Mouse (Mus musculus): ENCODE measurements at regions not wholly inside any gene's neighbourhood (a gene's known extent, or its start where the extent isn't known, plus 50 kb on each side); places are given as distances from the start of the nearest gene placed in this dataset.
"Not testable (repeated sequence)": the region's sequence is repeated elsewhere in the genome, so short reads cannot be mapped to it uniquely, and the experiment has no call there.

- WGBS = 50% methylated on average over 1 of the region's 1 CpGs
- Histone ChIP-seq H3K4me2 (ENCODE audit: low read depth, low read length) (no peak overlapping the region), H3K27me3 (ENCODE audit: control insufficient read depth, insufficient read depth, low read length) (no peaks in the 10 kb centered on the region), H3K36me3 (ENCODE audit: control insufficient read depth, insufficient read depth) (no peaks in the 10 kb centered on the region), H3K9me3 (replicated peaks; ENCODE audit: control insufficient read depth, low read length) (no peaks in the 10 kb centered on the region), H3K27ac (ENCODE audit: low read length) (no peak overlapping the region), H3K4me1 (ENCODE audit: control insufficient read depth, insufficient read depth, low read length) (no peaks in the 10 kb centered on the region), H3K4me3 (ENCODE audit: low read length) (no peak overlapping the region), H3K9ac (ENCODE audit: low read length) (no peak overlapping the region)
- no peak for ATAC-seq (replicated peaks; ENCODE audit: extremely low read depth, insufficient read depth, low FRiP score)
Observed at GRCm38 (mm10) chr16:12802651-12803050, 306.8 kb upstream of the Ercc4 start.

- no peaks in the 10 kb centered on the region for H3K9me3 ChIP-seq (replicated peaks; ENCODE audit: control insufficient read depth, low read length)
- WGBS = 58% methylated on average over 8 of the region's 8 CpGs
- no peak overlapping the region for H3K4me3 ChIP-seq (ENCODE audit: low read length)
- H3K4me2 ChIP-seq (ENCODE audit: low read depth, low read length) = no peak overlapping the region
- no peaks in the 10 kb centered on the region for H3K4me1 ChIP-seq (ENCODE audit: control insufficient read depth, insufficient read depth, low read length)
- H3K9ac ChIP-seq (ENCODE audit: low read length) = no peak overlapping the region
- no peaks in the 10 kb centered on the region for H3K36me3 ChIP-seq (ENCODE audit: control insufficient read depth, insufficient read depth)
- no peak for ATAC-seq (replicated peaks; ENCODE audit: extremely low read depth, insufficient read depth, low FRiP score)
- no peak overlapping the region for H3K27ac ChIP-seq (ENCODE audit: low read length)
- H3K27me3 ChIP-seq (ENCODE audit: control insufficient read depth, insufficient read depth, low read length) = no peaks in the 10 kb centered on the region
Observed at GRCm38 (mm10) chr16:12807351-12807871, 302.1 kb upstream of the Ercc4 start.

- no peaks in the 10 kb centered on the region for H3K4me1 ChIP-seq (ENCODE audit: control insufficient read depth, insufficient read depth, low read length)
- no peak overlapping the region for H3K4me2 ChIP-seq (ENCODE audit: low read depth, low read length)
- no peaks in the 10 kb centered on the region for H3K27me3 ChIP-seq (ENCODE audit: control insufficient read depth, insufficient read depth, low read length)
- H3K27ac ChIP-seq (ENCODE audit: low read length) = no peak overlapping the region
- no peaks in the 10 kb centered on the region for H3K9me3 ChIP-seq (replicated peaks; ENCODE audit: control insufficient read depth, low read length)
- H3K9ac ChIP-seq (ENCODE audit: low read length) = no peak overlapping the region
- no peak for ATAC-seq (replicated peaks; ENCODE audit: extremely low read depth, insufficient read depth, low FRiP score)
- no peaks in the 10 kb centered on the region for H3K36me3 ChIP-seq (ENCODE audit: control insufficient read depth, insufficient read depth)
- WGBS = 60% methylated on average over 2 of the region's 2 CpGs
- H3K4me3 ChIP-seq (ENCODE audit: low read length) = no peak overlapping the region
Observed at GRCm38 (mm10) chr16:12811088-12811487, 298.4 kb upstream of the Ercc4 start.

- no peak overlapping the region for H3K9ac ChIP-seq (ENCODE audit: low read length)
- H3K9me3 ChIP-seq (replicated peaks; ENCODE audit: control insufficient read depth, low read length) = no peaks in the 10 kb centered on the region
- no peak overlapping the region for H3K27ac ChIP-seq (ENCODE audit: low read length)
- 75% methylated on average over 6 of the region's 6 CpGs for WGBS
- H3K36me3 ChIP-seq (ENCODE audit: control insufficient read depth, insufficient read depth) = no peaks in the 10 kb centered on the region
- no peaks in the 10 kb centered on the region for H3K27me3 ChIP-seq (ENCODE audit: control insufficient read depth, insufficient read depth, low read length)
- H3K4me1 ChIP-seq (ENCODE audit: control insufficient read depth, insufficient read depth, low read length) = no peaks in the 10 kb centered on the region
- H3K4me3 ChIP-seq (ENCODE audit: low read length) = no peak overlapping the region
- no peak overlapping the region for H3K4me2 ChIP-seq (ENCODE audit: low read depth, low read length)
- no peak for ATAC-seq (replicated peaks; ENCODE audit: extremely low read depth, insufficient read depth, low FRiP score)
Observed at GRCm38 (mm10) chr16:12824646-12825045, 284.8 kb upstream of the Ercc4 start.

GRCm38 (mm10) chr16:12826222-12826621 is 283.3 kb upstream of the Ercc4 start:
- Histone ChIP-seq H3K4me1 (ENCODE audit: control insufficient read depth, insufficient read depth, low read length) (no peaks in the 10 kb centered on the region), H3K9me3 (replicated peaks; ENCODE audit: control insufficient read depth, low read length) (no peaks in the 10 kb centered on the region), H3K4me2 (ENCODE audit: low read depth, low read length) (no peak overlapping the region), H3K27ac (ENCODE audit: low read length) (no peak overlapping the region), H3K4me3 (ENCODE audit: low read length) (no peak overlapping the region), H3K27me3 (ENCODE audit: control insufficient read depth, insufficient read depth, low read length) (no peaks in the 10 kb centered on the region), H3K36me3 (ENCODE audit: control insufficient read depth, insufficient read depth) (no peaks in the 10 kb centered on the region), H3K9ac (ENCODE audit: low read length) (no peak overlapping the region)
- WGBS = 46% methylated on average over 8 of the region's 8 CpGs
- ATAC-seq (replicated peaks; ENCODE audit: extremely low read depth, insufficient read depth, low FRiP score) = no peak; the same call in 1 of the 2 replicates

GRCm38 (mm10) chr16:12831308-12831707 is 278.2 kb upstream of the Ercc4 start:
- H3K27ac ChIP-seq (ENCODE audit: low read length); H3K9ac ChIP-seq (ENCODE audit: low read length); H3K4me1 ChIP-seq (ENCODE audit: control insufficient read depth, insufficient read depth, low read length); H3K27me3 ChIP-seq (ENCODE audit: control insufficient read depth, insufficient read depth, low read length); H3K36me3 ChIP-seq (ENCODE audit: control insufficient read depth, insufficient read depth); ATAC-seq (replicated peaks; ENCODE audit: extremely low read depth, insufficient read depth, low FRiP score); H3K4me2 ChIP-seq (ENCODE audit: low read depth, low read length); H3K4me3 ChIP-seq (ENCODE audit: low read length); H3K9me3 ChIP-seq (replicated peaks; ENCODE audit: control insufficient read depth, low read length): not testable (repeated sequence)
- WGBS = 25% methylated on average over 1 of the region's 1 CpGs

- H3K4me2 ChIP-seq (ENCODE audit: low read depth, low read length) = no peak overlapping the region
- no peaks in the 10 kb centered on the region for H3K4me1 ChIP-seq (ENCODE audit: control insufficient read depth, insufficient read depth, low read length)
- WGBS = 94% methylated on average over 1 of the region's 1 CpGs
- H3K36me3 ChIP-seq (ENCODE audit: control insufficient read depth, insufficient read depth) = no peaks in the 10 kb centered on the region
- H3K4me3 ChIP-seq (ENCODE audit: low read length) = no peak overlapping the region
- H3K9me3 ChIP-seq (replicated peaks; ENCODE audit: control insufficient read depth, low read length) = no peaks in the 10 kb centered on the region
- ATAC-seq (replicated peaks; ENCODE audit: extremely low read depth, insufficient read depth, low FRiP score) = no peak
- no peak overlapping the region for H3K27ac ChIP-seq (ENCODE audit: low read length)
- no peaks in the 10 kb centered on the region for H3K27me3 ChIP-seq (ENCODE audit: control insufficient read depth, insufficient read depth, low read length)
- no peak overlapping the region for H3K9ac ChIP-seq (ENCODE audit: low read length)
Observed at GRCm38 (mm10) chr16:12856356-12856755, 253.1 kb upstream of the Ercc4 start.

- H3K4me3 ChIP-seq (ENCODE audit: low read length) = no peak overlapping the region
- no peak for ATAC-seq (replicated peaks; ENCODE audit: extremely low read depth, insufficient read depth, low FRiP score)
- 55% methylated on average over 5 of the region's 5 CpGs for WGBS
- no peaks in the 10 kb centered on the region for H3K4me1 ChIP-seq (ENCODE audit: control insufficient read depth, insufficient read depth, low read length)
- no peaks in the 10 kb centered on the region for H3K27me3 ChIP-seq (ENCODE audit: control insufficient read depth, insufficient read depth, low read length)
- H3K27ac ChIP-seq (ENCODE audit: low read length) = no peak overlapping the region
- no peak overlapping the region for H3K9ac ChIP-seq (ENCODE audit: low read length)
- H3K4me2 ChIP-seq (ENCODE audit: low read depth, low read length) = no peak overlapping the region
- no peaks in the 10 kb centered on the region for H3K36me3 ChIP-seq (ENCODE audit: control insufficient read depth, insufficient read depth)
- no peaks in the 10 kb centered on the region for H3K9me3 ChIP-seq (replicated peaks; ENCODE audit: control insufficient read depth, low read length)
Observed at GRCm38 (mm10) chr16:12859714-12860355, 249.6 kb upstream of the Ercc4 start.

- no peaks in the 10 kb centered on the region for H3K4me1 ChIP-seq (ENCODE audit: control insufficient read depth, insufficient read depth, low read length)
- no peaks in the 10 kb centered on the region for H3K27me3 ChIP-seq (ENCODE audit: control insufficient read depth, insufficient read depth, low read length)
- no peak overlapping the region for H3K4me3 ChIP-seq (ENCODE audit: low read length)
- no peaks in the 10 kb centered on the region for H3K9me3 ChIP-seq (replicated peaks; ENCODE audit: control insufficient read depth, low read length)
- H3K4me2 ChIP-seq (ENCODE audit: low read depth, low read length) = no peak overlapping the region
- 41% methylated on average over 5 of the region's 5 CpGs for WGBS
- ATAC-seq (replicated peaks; ENCODE audit: extremely low read depth, insufficient read depth, low FRiP score) = no peak
- no peaks in the 10 kb centered on the region for H3K36me3 ChIP-seq (ENCODE audit: control insufficient read depth, insufficient read depth)
- H3K9ac ChIP-seq (ENCODE audit: low read length) = no peak overlapping the region
- H3K27ac ChIP-seq (ENCODE audit: low read length) = no peak overlapping the region
Observed at GRCm38 (mm10) chr16:12862561-12862960, 246.9 kb upstream of the Ercc4 start.

Data from heart, embryonic 16.5 days (tissue).